Mouse (Mus musculus) intestine, embryonic 16.5 days (tissue): Measurements from ENCODE around the gene C730034F03Rik. TPM values are rescaled to one million over a fixed set of nuclear protein-coding genes. Genes with fewer than 3 reads are reported as not detected.

ENCODE experiments used
- ATAC-seq: fragments of 200-750 bp; cut with Nextera tagmentation; 2 replicates; pipeline ENCODE4 v1.8.0; 2017; ENCODE audit warnings: moderate TSS enrichment, moderate library complexity
- H3K27ac ChIP-seq: fragments of 300-500 bp; sonication (generic); 2 replicates; pipeline ENCODE4 v1.5.1; 2014; ENCODE audit warnings: mild to moderate bottlenecking, low read length
- H3K27me3 ChIP-seq: fragments of 300-500 bp; sonication (generic); replicated peaks from 2 replicates; pipeline ENCODE4 v1.6.1; 2014; ENCODE audit warnings: low read length, control low read depth, mixed read lengths; ENCODE audit not compliant: control insufficient read depth, insufficient read depth
- H3K36me3 ChIP-seq: fragments of 300-500 bp; sonication (generic); 2 replicates; pipeline ENCODE4 v1.6.1; 2014; ENCODE audit warnings: low read length, control low read depth; ENCODE audit not compliant: control insufficient read depth, insufficient read depth
- H3K4me1 ChIP-seq: fragments of 300-500 bp; sonication (generic); 2 replicates; pipeline ENCODE4 v1.6.1; 2014; ENCODE audit warnings: low read length, control low read depth, mixed read lengths; ENCODE audit not compliant: control insufficient read depth, insufficient read depth
- H3K4me2 ChIP-seq: fragments of 300-500 bp; sonication (generic); 2 replicates; pipeline ENCODE4 v1.6.1; 2014; ENCODE audit warnings: low read depth, low read length, control low read depth
- H3K4me3 ChIP-seq: fragments of 300-500 bp; sonication (generic); 2 replicates; pipeline ENCODE4 v1.5.1; 2014; ENCODE audit warnings: mild to moderate bottlenecking, low read length
- H3K9ac ChIP-seq: fragments of 300-500 bp; sonication (generic); 2 replicates; pipeline ENCODE4 v1.6.1; 2014; ENCODE audit warnings: low read depth, low read length
- H3K9me3 ChIP-seq: fragments of 300-500 bp; sonication (generic); 2 replicates; pipeline ENCODE4 v1.6.1; 2016; ENCODE audit warnings: low read length, control low read depth; ENCODE audit not compliant: control insufficient read depth
- WGBS: fragments of 180-500 bp; shearing (Covaris S2); extraction: QIAGEN DNeasy Blood & Tissue Kit; methylation state at CpG from one replicate; pipeline ENCODE4 v1.1.7; 2014; 5-methylcytosine and 5-hydroxymethylcytosine counted together
- polyA plus RNA-seq: library from polyadenylated mRNA; unstranded; fragments of >200 nt; fragmentation: Nextera tagmentation; extraction: Ambion mirVana; gene quantifications from 2 replicates; pipeline ENCODE4 v1.2.1, GENCODE M21; 2015

The C730034F03Rik gene
- polyA plus RNA-seq, 1 experiment from 2014 or later = 3.2 TPM

DNA sequence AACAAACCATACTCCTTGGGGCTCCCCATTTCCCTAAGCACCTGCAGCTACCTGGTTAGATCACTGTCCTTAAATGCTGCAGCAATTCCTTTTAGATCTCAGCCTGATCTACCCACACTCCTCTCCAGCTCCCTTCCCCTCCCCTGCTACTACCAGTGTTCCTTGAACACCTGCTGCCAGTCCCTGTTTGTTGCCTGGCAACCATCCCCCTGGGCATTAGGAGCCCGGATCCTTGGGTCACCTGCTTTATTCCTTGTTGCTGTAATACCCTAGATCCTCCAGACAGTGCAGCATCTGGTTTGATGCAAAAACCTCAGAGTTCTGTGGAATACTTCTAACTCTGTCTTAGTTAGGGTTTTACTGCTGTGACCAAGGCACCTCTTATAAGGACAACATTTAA lies 35.7 kb downstream of the C730034F03Rik start:
- 3% methylated on average over 1 of the region's 1 CpGs for WGBS
- Histone ChIP-seq H3K27ac (no peak overlapping the region), H3K9ac (no peak overlapping the region), H3K4me3 (no peak overlapping the region), H3K36me3 (no peaks in the 10 kb centered on the region), H3K27me3 (no peaks in the 10 kb centered on the region), H3K9me3 (no peaks in the 10 kb centered on the region), H3K4me2 (no peak overlapping the region), H3K4me1 (no peaks in the 10 kb centered on the region)
- ATAC-seq = no peak

DNA sequence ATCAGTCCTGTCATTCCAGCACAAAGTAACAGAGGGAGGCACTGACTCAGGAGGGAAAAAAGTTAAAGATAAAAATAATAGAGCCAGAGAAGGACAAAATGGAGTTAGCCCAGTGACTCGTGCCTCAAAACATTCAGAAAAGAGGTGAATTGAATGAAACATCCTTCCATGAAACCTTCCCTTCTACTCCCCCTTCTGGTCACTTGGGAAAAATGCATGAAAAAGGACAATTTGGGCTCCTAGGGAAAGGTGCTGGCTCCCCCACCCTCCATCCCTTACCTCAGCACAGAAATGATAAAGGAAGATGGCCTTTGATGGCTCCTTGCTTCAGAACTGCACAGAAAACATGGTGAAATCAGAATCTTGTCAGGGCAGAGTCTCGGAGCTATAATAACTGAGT lies 39.2 kb downstream of the C730034F03Rik start:
- no peak overlapping the region for H3K9ac ChIP-seq
- no peak overlapping the region for H3K4me3 ChIP-seq
- no peak for ATAC-seq
- 43% methylated on average over 2 of the region's 2 CpGs for WGBS
- no peaks in the 10 kb centered on the region for H3K27me3 ChIP-seq
- no peak overlapping the region for H3K27ac ChIP-seq
- H3K9me3 ChIP-seq = no peaks in the 10 kb centered on the region
- H3K4me1 ChIP-seq = no peaks in the 10 kb centered on the region
- H3K4me2 ChIP-seq = no peak overlapping the region
- no peaks in the 10 kb centered on the region for H3K36me3 ChIP-seq

DNA sequence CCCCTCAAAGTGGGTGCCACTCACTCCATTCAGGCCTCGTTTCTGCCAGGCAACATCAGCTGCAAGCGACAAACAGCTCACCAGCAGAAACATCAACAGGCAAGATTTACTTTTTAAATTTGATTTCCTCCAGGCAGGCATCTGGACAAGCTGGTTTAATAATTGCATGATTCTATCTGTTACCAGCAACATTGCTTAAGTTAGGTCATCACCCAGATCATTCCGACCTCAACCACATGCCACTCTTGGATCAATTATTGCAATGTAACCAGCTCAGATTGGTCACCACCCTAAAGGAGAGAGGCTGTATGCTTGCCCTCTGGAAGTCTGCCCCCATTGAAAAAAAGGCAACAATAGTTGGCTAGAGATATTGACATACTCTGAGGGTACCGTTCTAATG lies 42.1 kb downstream of the C730034F03Rik start:
- 78% methylated on average over 4 of the region's 4 CpGs for WGBS

DNA sequence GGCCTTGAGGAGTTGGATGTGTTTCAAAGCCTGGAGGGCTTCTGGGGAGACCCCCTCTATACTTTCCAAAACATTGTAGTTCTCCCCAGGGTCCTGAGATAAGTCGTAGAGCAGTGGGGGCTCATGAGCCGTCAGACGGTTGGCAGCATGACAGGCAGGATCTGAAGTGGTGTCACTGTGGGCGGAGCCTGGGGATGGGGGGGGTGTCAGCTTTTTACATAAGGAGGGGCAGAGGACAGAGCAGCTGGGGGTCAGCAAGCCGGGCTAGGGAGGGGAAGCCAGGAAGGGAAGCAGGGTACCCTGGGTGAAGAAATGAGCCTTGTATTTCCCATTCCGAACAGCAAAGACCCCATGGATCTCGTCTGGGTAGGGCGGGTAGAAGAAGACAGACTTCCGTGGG lies 44.0 kb downstream of the C730034F03Rik start:
- ATAC-seq = no peak
- Histone ChIP-seq H3K36me3 (no peaks in the 10 kb centered on the region), H3K9ac (no peak overlapping the region), H3K27me3 (no peaks in the 10 kb centered on the region), H3K27ac (no peak overlapping the region), H3K4me3 (no peak overlapping the region), H3K9me3 (no peaks in the 10 kb centered on the region), H3K4me1 (peaks cover 5% of the 10 kb centered on the region; the same call in 1 of the 2 replicates), H3K4me2 (no peak overlapping the region)
- 84% methylated on average over 9 of the region's 9 CpGs for WGBS

More for the DNA sequence above, 42.1 kb downstream of the C730034F03Rik start:
- no peak overlapping the region for H3K4me3 ChIP-seq
- no peak overlapping the region for H3K9ac ChIP-seq
- no peak overlapping the region for H3K4me2 ChIP-seq
- H3K27ac ChIP-seq = no peak overlapping the region
- H3K27me3 ChIP-seq = no peaks in the 10 kb centered on the region
- no peaks in the 10 kb centered on the region for H3K36me3 ChIP-seq
- no peaks in the 10 kb centered on the region for H3K9me3 ChIP-seq
- ATAC-seq = no peak
- peaks cover 5% of the 10 kb centered on the region; the same call in 1 of the 2 replicates for H3K4me1 ChIP-seq

DNA sequence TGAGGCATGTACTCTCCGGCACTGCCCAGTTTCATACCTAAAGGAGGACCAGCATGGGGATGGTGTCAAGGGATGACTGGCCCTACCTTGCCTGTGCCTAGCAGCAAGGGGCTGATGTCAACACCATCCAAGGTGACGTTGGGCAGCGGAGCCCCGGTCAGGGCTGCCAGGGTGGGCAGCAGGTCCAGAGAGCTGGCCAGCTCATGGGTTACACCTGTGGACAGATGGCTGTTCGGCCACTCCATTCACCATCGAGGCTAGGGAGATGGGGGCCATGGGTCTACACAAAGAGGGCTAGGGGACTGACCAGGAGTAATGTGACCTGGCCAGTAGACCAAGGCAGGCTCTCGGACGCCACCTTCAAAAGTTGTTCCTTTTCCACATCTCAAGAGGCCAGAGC lies 44.5 kb downstream of the C730034F03Rik start:
- Histone ChIP-seq H3K4me3 (no peak overlapping the region), H3K9me3 (no peaks in the 10 kb centered on the region), H3K4me1 (peaks cover 5% of the 10 kb centered on the region; the same call in 1 of the 2 replicates), H3K27me3 (no peaks in the 10 kb centered on the region), H3K27ac (no peak overlapping the region), H3K4me2 (no peak overlapping the region), H3K9ac (no peak overlapping the region), H3K36me3 (no peaks in the 10 kb centered on the region)
- WGBS = 94% methylated on average over 8 of the region's 8 CpGs
- no peak for ATAC-seq

DNA sequence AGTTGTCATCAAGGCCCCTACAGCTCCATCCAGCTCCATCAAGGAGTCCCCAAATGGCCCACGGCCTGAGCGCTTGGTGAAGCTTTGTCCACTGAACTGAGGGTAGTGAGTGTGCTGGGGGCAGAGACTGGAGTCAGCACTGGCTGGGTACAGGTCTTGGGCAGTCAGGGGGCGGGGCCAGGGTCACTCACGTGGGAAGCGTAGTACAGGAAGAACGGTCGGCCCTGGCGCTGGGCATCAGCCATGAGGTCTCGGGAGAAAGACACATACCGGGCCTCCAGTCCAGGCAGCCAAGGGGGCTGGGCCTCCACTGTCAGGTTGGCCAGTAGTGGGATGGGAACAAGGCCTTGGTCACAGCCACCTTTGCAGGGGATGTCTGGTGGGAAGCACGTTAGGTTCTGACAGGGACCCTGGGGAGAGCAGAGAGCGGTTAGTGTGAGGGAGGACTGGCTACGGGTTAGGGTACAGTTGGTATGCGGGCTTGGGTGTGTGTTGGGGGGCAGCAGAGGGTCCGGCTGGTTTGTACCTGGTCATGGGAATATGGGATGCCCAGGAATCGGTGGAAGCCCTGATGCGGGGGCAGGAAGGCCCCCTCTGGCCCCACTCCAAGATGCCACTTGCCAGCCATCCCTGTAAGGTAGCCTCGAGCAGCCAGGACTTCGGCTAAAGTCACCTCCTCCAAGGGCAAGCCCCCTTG lies 45.4 kb downstream of the C730034F03Rik start:
- Histone ChIP-seq H3K4me3 (peak overlapping the region; percentile 57), H3K27ac (no peak overlapping the region), H3K4me2 (peak overlapping the region; percentile 90), H3K36me3 (no peaks in the 10 kb centered on the region), H3K27me3 (no peaks in the 10 kb centered on the region), H3K4me1 (peaks cover 5% of the 10 kb centered on the region; the same call in 1 of the 2 replicates), H3K9ac (peak overlapping the region; percentile 73; the same call in 1 of the 2 replicates), H3K9me3 (no peaks in the 10 kb centered on the region)
- WGBS = 94% methylated on average over 19 of the region's 19 CpGs
- no peak for ATAC-seq

DNA sequence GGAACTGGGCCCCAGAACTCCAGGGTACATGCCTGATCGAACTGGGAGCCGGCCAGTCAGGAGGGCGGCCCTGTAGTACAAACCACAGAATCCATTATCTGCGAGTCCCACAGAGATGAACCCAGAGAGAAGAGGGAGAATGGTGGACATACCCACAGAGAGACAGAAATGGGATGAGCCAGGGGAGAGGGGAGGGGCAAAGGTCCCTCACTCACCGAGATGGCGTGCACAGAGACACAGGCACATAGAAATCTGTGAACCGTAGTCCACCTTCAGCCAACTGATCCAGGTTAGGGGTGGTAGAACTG lies 45.9 kb downstream of the C730034F03Rik start:
- H3K4me2 ChIP-seq = peak overlapping the region; percentile 90
- WGBS = 95% methylated on average over 7 of the region's 7 CpGs
- peak overlapping the region; percentile 73 for H3K9ac ChIP-seq
- H3K36me3 ChIP-seq = no peaks in the 10 kb centered on the region
- H3K4me1 ChIP-seq = peaks cover 5% of the 10 kb centered on the region; the same call in 1 of the 2 replicates
- H3K27ac ChIP-seq = no peak overlapping the region
- ATAC-seq = no peak
- no peaks in the 10 kb centered on the region for H3K9me3 ChIP-seq
- H3K4me3 ChIP-seq = peak overlapping the region; percentile 57
- no peaks in the 10 kb centered on the region for H3K27me3 ChIP-seq

DNA sequence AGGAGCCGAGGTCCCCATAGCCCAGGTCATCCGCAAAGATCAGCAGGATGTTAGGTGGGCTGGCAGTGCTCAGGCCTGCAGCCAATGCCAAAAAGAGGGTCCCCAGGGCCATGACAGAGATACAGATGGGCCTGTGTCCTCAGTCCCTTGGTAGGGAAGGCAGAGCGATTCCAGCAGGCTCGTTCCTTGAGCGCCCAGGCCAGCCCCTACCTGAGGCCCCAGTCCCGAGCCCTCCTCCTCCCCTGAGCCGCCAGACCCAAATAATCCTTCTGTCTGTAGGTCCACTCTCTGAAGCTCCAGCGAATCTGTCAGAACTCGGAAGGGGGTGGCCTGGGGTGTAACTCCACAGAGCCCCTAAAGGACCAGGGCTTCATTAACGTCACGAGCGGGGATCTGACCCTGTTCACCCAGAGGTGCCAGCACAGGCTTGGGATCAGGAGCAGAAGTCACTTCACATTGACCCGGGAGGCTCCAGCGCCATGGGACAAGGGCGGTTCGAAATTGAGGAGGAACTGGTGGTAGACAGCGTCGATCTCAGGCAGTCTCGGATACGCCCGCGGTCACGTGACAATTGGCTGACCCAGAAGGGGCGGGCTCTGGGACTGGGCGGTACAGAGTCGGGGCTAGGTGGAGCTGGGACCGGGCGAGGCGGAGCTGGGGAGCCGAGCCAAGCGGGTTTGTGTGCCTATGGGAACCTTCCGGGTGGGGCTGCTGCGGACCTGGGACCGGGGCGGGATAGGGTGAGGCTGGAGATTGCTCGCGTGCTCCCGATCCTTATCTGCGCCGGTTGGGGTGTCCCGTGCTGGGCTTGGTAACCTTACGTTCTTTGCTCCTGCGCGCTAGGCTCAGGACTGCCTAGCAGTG lies 46.5 kb downstream of the C730034F03Rik start:
- H3K9me3 ChIP-seq = no peaks in the 10 kb centered on the region
- peak overlapping the region; percentile 57 for H3K4me3 ChIP-seq
- WGBS = 9% methylated on average over 44 of the region's 44 CpGs
- H3K27me3 ChIP-seq = no peaks in the 10 kb centered on the region
- H3K36me3 ChIP-seq = no peaks in the 10 kb centered on the region
- peak overlapping the region; percentile 85 for H3K27ac ChIP-seq
- H3K4me2 ChIP-seq = peak overlapping the region; percentile 90
- peaks cover 5% of the 10 kb centered on the region; the same call in 1 of the 2 replicates for H3K4me1 ChIP-seq
- peak overlapping the region; percentile 73 for H3K9ac ChIP-seq
- ATAC-seq = peak; percentile 98

DNA sequence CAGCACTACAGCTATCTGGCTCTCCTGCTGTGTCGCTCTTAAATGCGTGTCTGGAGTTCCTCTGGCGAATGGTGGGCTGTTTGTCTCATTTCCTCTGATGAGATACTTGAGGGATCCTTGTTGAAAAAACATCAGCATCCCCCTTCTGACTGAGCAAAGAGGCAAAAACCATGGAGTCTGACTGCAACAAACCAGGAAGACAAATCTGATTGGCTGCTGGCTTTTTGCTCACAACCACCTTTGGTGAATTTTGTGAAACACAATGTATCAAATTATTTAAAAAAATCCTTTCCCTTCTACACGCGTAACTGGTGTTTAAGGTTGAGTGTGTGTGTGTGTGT lies 47.1 kb downstream of the C730034F03Rik start:
- Histone ChIP-seq H3K9me3 (no peaks in the 10 kb centered on the region), H3K4me3 (peak overlapping the region; percentile 57), H3K27ac (peak overlapping the region; percentile 85), H3K36me3 (no peaks in the 10 kb centered on the region), H3K27me3 (no peaks in the 10 kb centered on the region), H3K4me2 (peak overlapping the region; percentile 90), H3K4me1 (peaks cover 5% of the 10 kb centered on the region; the same call in 1 of the 2 replicates), H3K9ac (peak overlapping the region; percentile 73)
- no peak for ATAC-seq
- 6% methylated on average over 5 of the region's 5 CpGs for WGBS
